Mouse (Mus musculus) testis, adult 2 months (tissue): ENCODE measurements around the gene C030005K15Rik.

ENCODE experiments used
- CTCF ChIP-seq: fragments of 200-500 bp; IDR thresholded peaks from 2 replicates; pipeline ENCODE4 v1.5.1; 2012; ENCODE audit warnings: low read depth, mild to moderate bottlenecking, inconsistent platforms, low read length, moderate library complexity; ENCODE audit not compliant: control insufficient read depth, insufficient read depth, insufficient replicate concordance
- POLR2A ChIP-seq: fragments of 200-500 bp; IDR thresholded peaks from 2 replicates; pipeline ENCODE4 v1.6.1; 2012; ENCODE audit warnings: low read depth, mild to moderate bottlenecking, inconsistent platforms, low read length, moderate library complexity; ENCODE audit not compliant: control insufficient read depth

GRCm38 (mm10) chr10:97693398-97694135 is 33.0 kb downstream of the C030005K15Rik start:
- TF ChIP-seq CTCF (no peak), POLR2A (no peak)
